Mouse (Mus musculus): ENCODE data around the gene Zfp628.
A peak's percentile ranks its signal among the peaks of the same experiment; 100 is the strongest.

The Zfp628 gene

GRCm38 (mm10) chr7:4918681-4919080 is 3.7 kb downstream of the Zfp628 start:
- no peak for DNase-seq (ENCODE audit: low read depth)

GRCm38 (mm10) chr7:4919096-4919495 is 4.1 kb downstream of the Zfp628 start:
- no peak for DNase-seq (ENCODE audit: low read depth)

GRCm38 (mm10) chr7:4919971-4920370 is 5.0 kb downstream of the Zfp628 start:
- DNase-seq (ENCODE audit: low read depth) = no peak

GRCm38 (mm10) chr7:4920496-4920895 is 5.5 kb downstream of the Zfp628 start:
- no peak for DNase-seq (ENCODE audit: low read depth)

GRCm38 (mm10) chr7:4920976-4921823 is 6.2 kb downstream of the Zfp628 start:
- no peak for DNase-seq (ENCODE audit: low read depth)

- no peak for DNase-seq (ENCODE audit: low read depth)
These were observed 6.9 kb downstream of the Zfp628 start, which contains the start of gene Nat14 for GRCm38 (mm10) chr7:4921824-4922482. TSS of gene Nat14 (plus strand) at chr7:4922028.

- peak; percentile 42 for DNase-seq (ENCODE audit: low read depth)
These were observed 7.5 kb downstream of the Zfp628 start for GRCm38 (mm10) chr7:4922508-4922907.

- DNase-seq (ENCODE audit: low read depth) = peak; percentile 45
These were observed 8.0 kb downstream of the Zfp628 start for GRCm38 (mm10) chr7:4922931-4923565.

- peak; percentile 84 for DNase-seq (ENCODE audit: low read depth)
These were observed 8.8 kb downstream of the Zfp628 start for GRCm38 (mm10) chr7:4923586-4924364.

GRCm38 (mm10) chr7:4924483-4924882 is 9.5 kb downstream of the Zfp628 start:
- DNase-seq (ENCODE audit: low read depth) = peak; percentile 60

GRCm38 (mm10) chr7:4924891-4925301 is 9.9 kb downstream of the Zfp628 start:
- peak; percentile 95 for DNase-seq (ENCODE audit: low read depth)

GRCm38 (mm10) chr7:4925441-4926381 is 10.7 kb downstream of the Zfp628 start, which contains the start of gene Ssc5d:
TSS of gene Ssc5d (plus strand) at chr7:4925785.
- DNase-seq (ENCODE audit: low read depth) = peak; percentile 91

- DNase-seq (ENCODE audit: low read depth) = no peak
These were observed 11.8 kb downstream of the Zfp628 start for GRCm38 (mm10) chr7:4926849-4927248.

- DNase-seq (ENCODE audit: low read depth) = no peak
These were observed 12.7 kb downstream of the Zfp628 start for GRCm38 (mm10) chr7:4927711-4928110.

GRCm38 (mm10) chr7:4928323-4928722 is 13.3 kb downstream of the Zfp628 start:
- no peak for DNase-seq (ENCODE audit: low read depth)

GRCm38 (mm10) chr7:4933103-4933502 is 18.1 kb downstream of the Zfp628 start:
- no peak for DNase-seq (ENCODE audit: low read depth)

- peak; percentile 43 for DNase-seq (ENCODE audit: low read depth)
These were observed 19.3 kb downstream of the Zfp628 start for GRCm38 (mm10) chr7:4934160-4934914.

- DNase-seq (ENCODE audit: low read depth) = no peak
These were observed 21.8 kb downstream of the Zfp628 start for GRCm38 (mm10) chr7:4936832-4937231.

- no peak for DNase-seq (ENCODE audit: low read depth)
These were observed 22.4 kb downstream of the Zfp628 start for GRCm38 (mm10) chr7:4937392-4937791.

- peak; percentile 80 for DNase-seq (ENCODE audit: low read depth)
These were observed 23.4 kb downstream of the Zfp628 start for GRCm38 (mm10) chr7:4938456-4938855.
